Mouse (Mus musculus) embryonic facial prominence, embryonic 13.5 days (tissue): Measurements from ENCODE around the gene Pard3. TPM values are rescaled to one million over a fixed set of nuclear protein-coding genes. Genes with fewer than 3 reads are reported as not detected.

Experiments
- ATAC-seq: fragments of 200-750 bp; cut with Nextera tagmentation; 2 replicates; pipeline ENCODE4 v1.8.0; 2017; ENCODE audit warnings: low read depth; ENCODE audit not compliant: insufficient number of reproducible peaks, insufficient read depth, low FRiP score, low TSS enrichment
- H3K27ac ChIP-seq: fragments of 300-500 bp; sonication (generic); 2 replicates; pipeline ENCODE4 v1.5.1; 2015; ENCODE audit warnings: moderate library complexity, mild to moderate bottlenecking, inconsistent platforms
- H3K27me3 ChIP-seq: fragments of 300-500 bp; sonication (generic); 2 replicates; pipeline ENCODE4 v1.6.1; 2015; ENCODE audit warnings: mild to moderate bottlenecking, inconsistent platforms
- H3K36me3 ChIP-seq: fragments of 300-500 bp; sonication (generic); 2 replicates; pipeline ENCODE4 v1.6.1; 2015; ENCODE audit warnings: mild to moderate bottlenecking, inconsistent platforms
- H3K4me1 ChIP-seq: fragments of 300-500 bp; sonication (generic); 2 replicates; pipeline ENCODE4 v1.6.1; 2015; ENCODE audit warnings: inconsistent platforms
- H3K4me2 ChIP-seq: fragments of 300-500 bp; sonication (generic); 2 replicates; pipeline ENCODE4 v1.6.1; 2015; ENCODE audit warnings: moderate library complexity, mild to moderate bottlenecking, inconsistent platforms
- H3K4me3 ChIP-seq: fragments of 300-500 bp; sonication (generic); 2 replicates; pipeline ENCODE4 v1.5.1; 2015; ENCODE audit warnings: mild to moderate bottlenecking, inconsistent platforms
- H3K9ac ChIP-seq: fragments of 300-500 bp; sonication (generic); 2 replicates; pipeline ENCODE4 v1.6.1; 2015; ENCODE audit warnings: mild to moderate bottlenecking, inconsistent platforms
- H3K9me3 ChIP-seq: fragments of 300-500 bp; sonication (generic); 2 replicates; pipeline ENCODE4 v1.6.1; 2016; ENCODE audit warnings: inconsistent platforms
- WGBS: fragments of 180-500 bp; shearing (Covaris S2); methylation state at CpG from one replicate; pipeline ENCODE4 v1.1.7; 2015; ENCODE audit warnings: mixed read lengths; 5-methylcytosine and 5-hydroxymethylcytosine counted together
- polyA plus RNA-seq: library from polyadenylated mRNA; unstranded; fragments of >200 nt; fragmentation: Nextera tagmentation; extraction: Ambion mirVana; gene quantifications from 2 replicates; pipeline ENCODE4 v1.2.1, GENCODE M21; 2015

The Pard3 gene
- polyA plus RNA-seq, 1 experiment from 2014 or later, result 35.6 TPM

- WGBS, result 60% methylated on average over 2 of the region's 2 CpGs
- H3K36me3 ChIP-seq, result no peaks in the 10 kb centered on the region
- no peak overlapping the region for H3K9ac ChIP-seq
- H3K27me3 ChIP-seq, result no peaks in the 10 kb centered on the region
- no peak overlapping the region for H3K4me2 ChIP-seq
- no peaks in the 10 kb centered on the region for H3K9me3 ChIP-seq
- 0 out of 2 replicates have a peak overlapping the region, but pooled peaks have one; percentile 22 for H3K27ac ChIP-seq
- peaks cover 19% of the 10 kb centered on the region; the same call in 1 of the 2 replicates for H3K4me1 ChIP-seq
- ATAC-seq, result no peak
- no peak overlapping the region for H3K4me3 ChIP-seq
These were observed 452.4 kb downstream of the Pard3 start for GRCm38 (mm10) chr8:127516043-127516442.

GRCm38 (mm10) chr8:127525673-127526072, 462.0 kb downstream of the Pard3 start:
- Histone ChIP-seq H3K9ac (no peak overlapping the region), H3K36me3 (no peaks in the 10 kb centered on the region), H3K27ac (no peak overlapping the region), H3K4me3 (no peak overlapping the region), H3K9me3 (no peaks in the 10 kb centered on the region), H3K4me2 (no peak overlapping the region), H3K27me3 (no peaks in the 10 kb centered on the region), H3K4me1 (no peaks in the 10 kb centered on the region)
- ATAC-seq, result no peak
- 80% methylated on average over 4 of the region's 4 CpGs for WGBS

- Histone ChIP-seq H3K9ac (no peak overlapping the region), H3K27ac (no peak overlapping the region), H3K4me3 (no peak overlapping the region), H3K9me3 (no peaks in the 10 kb centered on the region), H3K27me3 (no peaks in the 10 kb centered on the region), H3K4me1 (0 out of 2 replicates have a peak, but pooled peaks cover 4% of the 10 kb centered on the region), H3K36me3 (no peaks in the 10 kb centered on the region), H3K4me2 (no peak overlapping the region)
- WGBS, result 97% methylated on average over 2 of the region's 2 CpGs
- ATAC-seq, result 0 out of 2 replicates have a peak, but pooled peaks have one; percentile 37
These were observed 464.6 kb downstream of the Pard3 start for GRCm38 (mm10) chr8:127528315-127528714.

DNA sequence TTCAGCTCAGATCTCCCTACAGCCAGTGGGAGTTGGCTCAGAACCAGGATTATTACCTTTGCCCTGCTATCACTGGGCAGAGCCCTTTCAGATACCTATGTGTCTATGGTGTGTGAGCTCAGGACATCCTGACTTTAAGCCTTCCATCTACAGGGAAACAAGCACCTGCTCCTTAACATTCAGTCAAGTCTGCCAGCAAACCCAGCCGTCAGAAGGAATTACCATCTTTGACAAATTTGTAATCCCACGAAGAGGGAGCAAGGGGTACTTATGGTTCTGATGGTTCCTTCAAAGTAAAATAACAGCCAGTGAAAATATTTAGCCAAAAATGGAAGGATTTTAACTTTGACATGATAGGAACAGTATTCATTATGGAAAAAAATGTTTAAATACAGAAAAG, 466.1 kb downstream of the Pard3 start:
- WGBS, result 70% methylated on average over 2 of the region's 2 CpGs
- no peak overlapping the region for H3K9ac ChIP-seq
- no peak for ATAC-seq
- H3K36me3 ChIP-seq, result no peaks in the 10 kb centered on the region
- no peaks in the 10 kb centered on the region for H3K9me3 ChIP-seq
- no peak overlapping the region for H3K4me2 ChIP-seq
- peaks cover 9% of the 10 kb centered on the region for H3K4me1 ChIP-seq
- H3K4me3 ChIP-seq, result no peak overlapping the region
- no peaks in the 10 kb centered on the region for H3K27me3 ChIP-seq
- H3K27ac ChIP-seq, result no peak overlapping the region

GRCm38 (mm10) chr8:127531866-127532265, 468.2 kb downstream of the Pard3 start:
- H3K9me3 ChIP-seq, result no peaks in the 10 kb centered on the region
- no peaks in the 10 kb centered on the region for H3K27me3 ChIP-seq
- H3K27ac ChIP-seq, result no peak overlapping the region
- H3K4me2 ChIP-seq, result no peak overlapping the region
- H3K9ac ChIP-seq, result no peak overlapping the region
- no peaks in the 10 kb centered on the region for H3K36me3 ChIP-seq
- no peak for ATAC-seq
- H3K4me3 ChIP-seq, result no peak overlapping the region
- H3K4me1 ChIP-seq, result peaks cover 14% of the 10 kb centered on the region
- 73% methylated on average over 3 of the region's 3 CpGs for WGBS

DNA sequence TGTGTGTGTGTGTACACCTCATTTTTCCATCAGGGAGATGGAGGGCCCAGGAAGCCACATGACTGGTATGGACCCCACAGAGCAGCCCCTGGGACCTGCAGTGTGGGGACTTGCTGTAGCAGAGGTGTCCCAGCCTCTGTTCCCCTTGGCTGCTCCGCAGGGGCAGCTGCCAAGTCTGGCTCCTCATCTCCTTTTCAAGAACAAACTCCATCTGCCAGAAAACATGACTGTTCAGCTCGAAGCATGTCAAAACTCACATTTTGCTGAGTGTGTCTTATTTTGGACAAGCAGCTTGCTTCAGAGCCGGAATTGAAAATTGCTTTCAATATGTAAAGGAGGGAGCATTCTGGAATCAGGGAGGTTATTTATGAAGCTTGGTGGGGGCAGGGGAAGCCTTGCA, 471.1 kb downstream of the Pard3 start:
- Histone ChIP-seq H3K9me3 (no peaks in the 10 kb centered on the region), H3K36me3 (no peaks in the 10 kb centered on the region), H3K4me2 (no peak overlapping the region), H3K27me3 (no peaks in the 10 kb centered on the region), H3K9ac (no peak overlapping the region), H3K4me3 (no peak overlapping the region), H3K27ac (no peak overlapping the region), H3K4me1 (peaks cover 14% of the 10 kb centered on the region)
- WGBS, result 55% methylated on average over 3 of the region's 3 CpGs
- ATAC-seq, result no peak

DNA sequence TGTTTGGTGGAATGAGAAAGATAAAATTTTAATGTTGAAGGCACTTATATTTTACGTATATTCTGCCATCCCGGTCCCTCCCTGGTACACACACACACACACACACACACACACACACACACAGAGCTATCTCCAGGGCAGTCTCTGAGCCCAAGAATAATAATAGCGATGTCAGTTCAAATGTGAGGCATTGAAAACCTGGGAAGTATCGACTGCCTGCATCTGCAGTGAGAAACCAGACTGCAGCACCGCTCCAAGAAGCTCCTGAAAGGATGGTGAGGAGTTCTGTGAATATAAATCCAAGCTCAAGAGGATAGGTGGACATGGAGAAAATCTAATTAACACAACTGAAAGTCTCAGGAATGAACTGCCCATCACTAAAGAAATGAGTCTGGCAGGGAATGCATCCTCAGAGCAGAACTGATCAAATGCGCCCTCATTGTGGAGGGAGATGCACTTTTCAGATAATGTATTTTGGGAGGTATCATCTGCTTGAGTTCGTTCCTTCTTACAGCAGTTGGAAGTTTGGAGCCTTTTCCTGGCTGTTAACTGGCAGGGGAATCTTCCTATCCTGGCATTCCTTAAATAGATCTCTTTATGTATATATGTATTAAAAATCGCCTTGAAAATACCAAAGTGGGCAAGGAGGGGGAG, 471.6 kb downstream of the Pard3 start:
- H3K27ac ChIP-seq, result no peak overlapping the region
- no peaks in the 10 kb centered on the region for H3K27me3 ChIP-seq
- no peaks in the 10 kb centered on the region for H3K36me3 ChIP-seq
- H3K4me3 ChIP-seq, result no peak overlapping the region
- no peak overlapping the region for H3K9ac ChIP-seq
- H3K4me2 ChIP-seq, result no peak overlapping the region
- WGBS, result 74% methylated on average over 8 of the region's 8 CpGs
- H3K4me1 ChIP-seq, result peaks cover 18% of the 10 kb centered on the region
- H3K9me3 ChIP-seq, result no peaks in the 10 kb centered on the region
- no peak for ATAC-seq

- peaks cover 19% of the 10 kb centered on the region for H3K4me1 ChIP-seq
- no peaks in the 10 kb centered on the region for H3K9me3 ChIP-seq
- H3K4me3 ChIP-seq, result no peak overlapping the region
- ATAC-seq, result no peak
- no peaks in the 10 kb centered on the region for H3K27me3 ChIP-seq
- H3K27ac ChIP-seq, result no peak overlapping the region
- no peak overlapping the region for H3K9ac ChIP-seq
- no peaks in the 10 kb centered on the region for H3K36me3 ChIP-seq
- WGBS, result 95% methylated on average over 1 of the region's 1 CpGs
- H3K4me2 ChIP-seq, result no peak overlapping the region
These were observed 472.1 kb downstream of the Pard3 start for GRCm38 (mm10) chr8:127535846-127536220.

GRCm38 (mm10) chr8:127539803-127540202, 476.1 kb downstream of the Pard3 start:
- no peaks in the 10 kb centered on the region for H3K9me3 ChIP-seq
- ATAC-seq, result no peak
- no peaks in the 10 kb centered on the region for H3K27me3 ChIP-seq
- H3K9ac ChIP-seq, result no peak overlapping the region
- H3K27ac ChIP-seq, result no peak overlapping the region
- no peaks in the 10 kb centered on the region for H3K36me3 ChIP-seq
- H3K4me2 ChIP-seq, result no peak overlapping the region
- peaks cover 32% of the 10 kb centered on the region for H3K4me1 ChIP-seq
- WGBS, result 93% methylated on average over 3 of the region's 3 CpGs
- no peak overlapping the region for H3K4me3 ChIP-seq

- no peak overlapping the region for H3K27ac ChIP-seq
- H3K36me3 ChIP-seq, result no peaks in the 10 kb centered on the region
- H3K9ac ChIP-seq, result no peak overlapping the region
- H3K9me3 ChIP-seq, result no peaks in the 10 kb centered on the region
- no peak overlapping the region for H3K4me2 ChIP-seq
- no peak for ATAC-seq
- no peak overlapping the region for H3K4me3 ChIP-seq
- no peaks in the 10 kb centered on the region for H3K27me3 ChIP-seq
- peaks cover 27% of the 10 kb centered on the region for H3K4me1 ChIP-seq
- WGBS, result 81% methylated on average over 3 of the region's 3 CpGs
These were observed 476.6 kb downstream of the Pard3 start for GRCm38 (mm10) chr8:127540273-127540672.

DNA sequence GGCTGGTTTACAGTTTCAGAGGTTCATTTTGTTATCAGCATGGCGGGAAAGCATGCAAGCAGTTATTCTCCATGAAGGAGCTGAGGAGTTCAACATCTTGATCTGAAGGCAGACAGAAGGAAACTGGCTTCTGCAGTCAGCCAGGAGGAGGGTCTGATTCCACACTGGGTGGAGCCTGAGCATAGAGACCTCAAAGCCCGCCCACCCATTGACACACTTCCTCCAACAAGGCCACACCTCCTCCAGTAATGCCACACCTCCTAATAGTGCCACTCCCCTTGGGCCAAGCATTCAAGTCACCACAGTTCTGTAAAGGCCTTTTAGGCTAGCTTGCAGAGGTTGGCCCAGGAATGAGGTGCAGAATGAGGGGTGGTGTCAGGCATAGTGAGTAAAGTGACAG, 478.5 kb downstream of the Pard3 start:
- Histone ChIP-seq H3K9ac (no peak overlapping the region), H3K4me2 (no peak overlapping the region), H3K36me3 (no peaks in the 10 kb centered on the region), H3K9me3 (no peaks in the 10 kb centered on the region), H3K4me3 (no peak overlapping the region), H3K27ac (no peak overlapping the region), H3K4me1 (peaks cover 27% of the 10 kb centered on the region), H3K27me3 (no peaks in the 10 kb centered on the region)
- WGBS, result 82% methylated on average over 2 of the region's 2 CpGs
- no peak for ATAC-seq

GRCm38 (mm10) chr8:127543676-127544075, 480.0 kb downstream of the Pard3 start:
- no peak overlapping the region for H3K9ac ChIP-seq
- no peaks in the 10 kb centered on the region for H3K27me3 ChIP-seq
- H3K4me1 ChIP-seq, result peaks cover 27% of the 10 kb centered on the region
- no peak overlapping the region for H3K4me3 ChIP-seq
- H3K27ac ChIP-seq, result peak overlapping the region; percentile 63
- 51% methylated on average over 7 of the region's 7 CpGs for WGBS
- no peak for ATAC-seq
- no peaks in the 10 kb centered on the region for H3K9me3 ChIP-seq
- no peak overlapping the region for H3K4me2 ChIP-seq
- no peaks in the 10 kb centered on the region for H3K36me3 ChIP-seq
